Mouse (Mus musculus): ENCODE measurements at regions not wholly inside any gene's neighbourhood (a gene's known extent, or its start where the extent isn't known, plus 50 kb on each side); places are given as distances from the start of the nearest gene placed in this dataset.

- DNase-seq (ENCODE audit: inconsistent age in 2 of 2, low spot score in 1 of 2) = no peak
These were observed 65.4 kb upstream of the Tes start for GRCm38 (mm10) chr6:16999451-17000139.

GRCm38 (mm10) chr6:16995495-16995936, 69.4 kb upstream of the Tes start:
- no peak for DNase-seq (ENCODE audit: inconsistent age in 2 of 2, low spot score in 1 of 2)

GRCm38 (mm10) chr6:16994711-16995110, 70.2 kb upstream of the Tes start:
- DNase-seq (ENCODE audit: inconsistent age in 2 of 2, low spot score in 1 of 2) = peak in 1 of 2 experiments; percentile 34

GRCm38 (mm10) chr6:16991996-16992591, 72.9 kb upstream of the Tes start:
- no peak for DNase-seq (ENCODE audit: inconsistent age in 2 of 2, low spot score in 1 of 2)

DNA sequence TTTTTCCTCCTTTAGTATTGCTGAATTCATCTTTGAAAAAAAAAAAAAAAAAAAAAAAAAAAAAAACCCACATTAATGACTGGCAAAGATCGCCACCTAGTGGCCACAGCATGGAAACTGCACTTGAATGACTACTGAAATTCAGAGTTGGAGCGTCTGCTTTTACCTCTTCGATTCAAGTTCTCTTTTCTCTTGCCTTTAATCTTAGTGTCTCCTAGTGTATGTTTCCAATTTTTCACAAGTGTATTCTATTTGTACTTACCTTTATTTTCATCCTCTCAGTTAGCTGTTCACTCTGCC, 79.9 kb upstream of the Tfec start:
- DNase-seq (ENCODE audit: inconsistent age in 2 of 2, low spot score in 1 of 2) = peak in 1 of 2 experiments; percentile 51

GRCm38 (mm10) chr6:16977392-16978205, 79.4 kb upstream of the Tfec start:
- no peak for DNase-seq (ENCODE audit: inconsistent age in 2 of 2, low spot score in 1 of 2)

GRCm38 (mm10) chr6:16965658-16966057, 67.4 kb upstream of the Tfec start:
- DNase-seq (ENCODE audit: inconsistent age in 2 of 2, low spot score in 1 of 2) = no peak

DNA sequence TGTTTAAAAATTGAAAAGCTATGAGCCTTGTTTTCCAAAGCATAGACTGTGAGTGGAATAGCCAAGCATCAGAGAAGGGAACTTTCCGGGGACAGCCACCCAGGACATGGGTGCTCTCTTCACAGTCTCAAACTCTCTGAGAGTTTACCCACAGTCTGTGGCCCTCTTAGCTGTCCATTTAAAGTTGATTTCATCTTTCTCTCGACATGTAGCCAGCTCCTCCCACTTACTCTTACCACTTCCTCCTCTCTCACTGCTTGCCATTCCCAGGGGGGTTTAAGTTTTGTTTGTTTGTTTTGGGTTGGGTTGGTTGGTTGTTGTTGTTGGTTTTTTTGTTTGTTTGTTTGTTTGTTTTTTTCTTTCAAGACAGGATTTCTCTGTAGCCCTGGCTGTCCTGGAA, 66.1 kb upstream of the Tfec start:
- DNase-seq (ENCODE audit: inconsistent age in 2 of 2, low spot score in 1 of 2) = no peak

- DNase-seq (ENCODE audit: inconsistent age in 2 of 2, low spot score in 1 of 2) = no peak
These were observed 65.7 kb upstream of the Tfec start for GRCm38 (mm10) chr6:16963958-16964357.

GRCm38 (mm10) chr6:16958102-16958501, 59.9 kb upstream of the Tfec start:
- no peak for DNase-seq (ENCODE audit: inconsistent age in 2 of 2, low spot score in 1 of 2)

GRCm38 (mm10) chr6:16956771-16957435, 58.7 kb upstream of the Tfec start:
- DNase-seq (ENCODE audit: inconsistent age in 2 of 2, low spot score in 1 of 2) = no peak

All from adrenal gland, adult (tissue).